Mouse (Mus musculus) adipose tissue, adult 10 weeks (tissue): Measurements from ENCODE around the gene Tmtc3. TPM values are rescaled to one million over a fixed set of nuclear protein-coding genes. Genes with fewer than 3 reads are reported as not detected.

Experiments used
- polyA plus RNA-seq: library from polyadenylated mRNA; stranded (reverse); fragments of 350-450 nt; fragmentation: Illumina TruSeq; extraction: RNeasy Lipid Tissue Mini Kit (QIAGEN cat#74804); gene quantifications from one replicate; pipeline ENCODE4 v1.2.3, GENCODE M21; 2014; ENCODE audit warnings: low read depth, low replicate concordance

The Tmtc3 gene
- polyA plus RNA-seq: 10.1 TPM

DNA sequence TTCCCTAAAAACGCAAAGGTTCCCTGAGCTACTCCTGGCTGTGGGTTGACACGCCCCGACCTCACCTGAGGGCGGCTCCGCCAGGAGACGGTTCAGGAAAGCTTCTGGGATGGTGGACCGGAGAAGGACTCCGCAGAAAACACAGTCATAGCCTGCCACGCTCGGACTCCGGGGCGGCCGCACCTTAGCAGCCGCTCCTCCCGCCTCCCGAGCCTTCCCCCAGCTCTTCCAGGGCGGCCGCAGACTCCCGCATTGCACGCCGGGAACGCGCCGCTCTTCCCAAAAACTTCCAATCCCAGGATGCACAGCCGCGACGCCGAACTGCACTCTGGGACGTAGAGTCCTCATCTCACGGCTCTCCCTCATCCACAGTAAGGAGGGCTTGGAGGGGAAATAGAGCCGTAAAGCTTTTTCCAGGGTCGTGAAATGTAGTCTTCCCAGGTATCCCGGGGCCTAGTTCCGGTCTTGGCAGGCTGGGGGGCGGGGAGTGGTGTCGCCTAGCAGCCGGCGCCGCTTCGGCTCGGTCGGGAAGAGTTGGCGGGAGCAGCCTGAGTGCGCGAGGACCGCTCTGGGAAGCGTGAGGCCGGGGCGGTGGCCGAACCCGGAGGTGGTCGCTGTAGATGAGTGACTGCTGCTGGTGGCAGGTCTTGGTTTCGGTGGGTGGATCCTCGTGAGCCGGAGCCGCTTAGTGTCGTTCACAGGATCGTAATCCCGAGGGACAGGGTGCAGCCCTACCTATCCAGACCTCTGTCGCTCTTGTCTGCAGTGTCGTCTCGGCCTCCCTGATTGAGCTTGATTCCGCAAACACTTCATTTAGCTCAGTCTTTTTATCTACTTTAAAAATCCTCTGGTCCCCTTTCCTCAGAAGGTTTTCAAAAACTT, at the start of gene Tmtc3, which contains the start of gene Cep290:
TSS of gene Tmtc3 (minus strand) at position 254 of the 882 bp plus-strand sequence.
TSS of gene Cep290 (plus strand) at position 462 of the 882 bp plus-strand sequence.

Other genes with a start within 250 kb of the Tmtc3 start
- not detected for gene Gm4301, start 151.7 kb downstream of the Tmtc3 start, polyA plus RNA-seq
- not detected for gene Gm4302, start 146.5 kb downstream of the Tmtc3 start, polyA plus RNA-seq
- gene Gm4303, start 141.4 kb downstream of the Tmtc3 start, polyA plus RNA-seq: not detected
- not detected for gene Gm4305, start 136.3 kb downstream of the Tmtc3 start, polyA plus RNA-seq
- gene Gm4307, start 126.0 kb downstream of the Tmtc3 start, polyA plus RNA-seq: not detected
- not detected for gene Gm4312, start 104.8 kb downstream of the Tmtc3 start, polyA plus RNA-seq
- 7.2 TPM for gene Cep290, start 208 bp upstream of the Tmtc3 start, polyA plus RNA-seq
- 9.9 TPM for gene 4930430F08Rik, start 103.1 kb upstream of the Tmtc3 start, polyA plus RNA-seq
- gene 1700017N19Rik, start 103.1 kb upstream of the Tmtc3 start, polyA plus RNA-seq: 2.3 TPM